Mouse (Mus musculus): Measurements from ENCODE around the gene Tbc1d30. TPM values are rescaled to one million over a fixed set of nuclear protein-coding genes. Genes with fewer than 3 reads are reported as not detected.
A peak's percentile ranks its signal among the peaks of the same experiment; 100 is the strongest.
"Not testable (repeated sequence)": the region's sequence is repeated elsewhere in the genome, so short reads cannot be mapped to it uniquely, and the experiment has no call there.

Gene Tbc1d30
- polyA plus RNA-seq, 1 experiment from 2014 or later = 5.0 TPM

GRCm38 (mm10) chr10:121364306-121364705 lies 13.2 kb upstream of the Tbc1d30 start:
- peak overlapping the region; percentile 93; the same call in 1 of the 2 replicates for H3K9ac ChIP-seq
- H3K4me3 ChIP-seq = peak overlapping the region; percentile 94
- 0 out of 2 replicates have a peak, but pooled peaks cover under 1% of the 10 kb centered on the region for H3K36me3 ChIP-seq (ENCODE audit: poor library complexity, severe bottlenecking)
- WGBS = 32% methylated on average over 15 of the region's 15 CpGs
- no peak overlapping the region for H3K27ac ChIP-seq
- peaks cover 26% of the 10 kb centered on the region for H3K4me1 ChIP-seq
- ATAC-seq = peak; percentile 17; the same call in 1 of the 2 replicates
- peak overlapping the region; percentile 90 for H3K4me2 ChIP-seq
- no peaks in the 10 kb centered on the region for H3K27me3 ChIP-seq
- no peaks in the 10 kb centered on the region for H3K9me3 ChIP-seq (replicated peaks)

GRCm38 (mm10) chr10:121363201-121363600 lies 12.1 kb upstream of the Tbc1d30 start:
- H3K27me3 ChIP-seq = no peaks in the 10 kb centered on the region
- H3K36me3 ChIP-seq (ENCODE audit: poor library complexity, severe bottlenecking) = no peaks in the 10 kb centered on the region
- no peak overlapping the region for H3K4me3 ChIP-seq
- H3K4me2 ChIP-seq = no peak overlapping the region
- 82% methylated on average over 8 of the region's 8 CpGs for WGBS
- no peaks in the 10 kb centered on the region for H3K9me3 ChIP-seq (replicated peaks)
- peaks cover 26% of the 10 kb centered on the region for H3K4me1 ChIP-seq
- no peak overlapping the region for H3K9ac ChIP-seq
- H3K27ac ChIP-seq = no peak overlapping the region
- ATAC-seq = no peak

GRCm38 (mm10) chr10:121360358-121360757 lies 9.3 kb upstream of the Tbc1d30 start:
- ATAC-seq = no peak
- H3K4me2 ChIP-seq = no peak overlapping the region
- WGBS = 94% methylated on average over 2 of the region's 2 CpGs

GRCm38 (mm10) chr10:121351692-121352290 lies 713 bp upstream of the Tbc1d30 start:
- ATAC-seq = no peak
- Histone ChIP-seq H3K4me2 (peak overlapping the region; percentile 93), H3K27ac (no peak overlapping the region), H3K9me3 (replicated peaks) (no peaks in the 10 kb centered on the region), H3K4me1 (peaks cover 13% of the 10 kb centered on the region), H3K27me3 (peaks cover 38% of the 10 kb centered on the region), H3K4me3 (peak overlapping the region; percentile 50), H3K36me3 (ENCODE audit: poor library complexity, severe bottlenecking) (no peaks in the 10 kb centered on the region), H3K9ac (no peak overlapping the region)
- WGBS = 38% methylated on average over 15 of the region's 15 CpGs

More at GRCm38 (mm10) chr10:121360358-121360757, 9.3 kb upstream of the Tbc1d30 start:
- H3K36me3 ChIP-seq (ENCODE audit: poor library complexity, severe bottlenecking) = no peaks in the 10 kb centered on the region
- H3K4me1 ChIP-seq = peaks cover 5% of the 10 kb centered on the region; the same call in 1 of the 2 replicates
- no peaks in the 10 kb centered on the region for H3K9me3 ChIP-seq (replicated peaks)
- no peak overlapping the region for H3K4me3 ChIP-seq
- H3K27ac ChIP-seq = no peak overlapping the region
- no peaks in the 10 kb centered on the region for H3K27me3 ChIP-seq
- no peak overlapping the region for H3K9ac ChIP-seq

- under 1% methylated on average over 35 of the region's 35 CpGs for WGBS
- Histone ChIP-seq H3K36me3 (ENCODE audit: poor library complexity, severe bottlenecking) (no peaks in the 10 kb centered on the region), H3K27me3 (peaks cover 38% of the 10 kb centered on the region), H3K9ac (peak overlapping the region; percentile 61), H3K4me1 (peaks cover 13% of the 10 kb centered on the region), H3K27ac (no peak overlapping the region), H3K4me2 (peak overlapping the region; percentile 93), H3K9me3 (replicated peaks) (no peaks in the 10 kb centered on the region), H3K4me3 (peak overlapping the region; percentile 50)
- peak; percentile 59; the same call in 1 of the 2 replicates for ATAC-seq
Observed at GRCm38 (mm10) chr10:121350357-121351065, 567 bp downstream of the Tbc1d30 start.

GRCm38 (mm10) chr10:121349244-121349643 lies 1.8 kb downstream of the Tbc1d30 start:
- ATAC-seq = no peak
- Histone ChIP-seq H3K4me2 (no peak overlapping the region), H3K4me3 (no peak overlapping the region), H3K4me1 (peaks cover 13% of the 10 kb centered on the region), H3K9ac (no peak overlapping the region), H3K36me3 (ENCODE audit: poor library complexity, severe bottlenecking) (no peaks in the 10 kb centered on the region), H3K27ac (no peak overlapping the region), H3K9me3 (replicated peaks) (no peaks in the 10 kb centered on the region), H3K27me3 (peaks cover 38% of the 10 kb centered on the region)
- 54% methylated on average over 5 of the region's 5 CpGs for WGBS

GRCm38 (mm10) chr10:121343867-121344266 lies 7.2 kb downstream of the Tbc1d30 start:
- no peaks in the 10 kb centered on the region for H3K36me3 ChIP-seq (ENCODE audit: poor library complexity, severe bottlenecking)
- WGBS = 73% methylated on average over 6 of the region's 6 CpGs
- no peak overlapping the region for H3K4me3 ChIP-seq
- peaks cover 2% of the 10 kb centered on the region for H3K27me3 ChIP-seq
- H3K4me1 ChIP-seq = peaks cover 16% of the 10 kb centered on the region
- no peaks in the 10 kb centered on the region for H3K9me3 ChIP-seq (replicated peaks)
- no peak overlapping the region for H3K4me2 ChIP-seq
- no peak overlapping the region for H3K9ac ChIP-seq
- ATAC-seq = no peak
- no peak overlapping the region for H3K27ac ChIP-seq

GRCm38 (mm10) chr10:121342260-121342659 lies 8.8 kb downstream of the Tbc1d30 start:
- Histone ChIP-seq H3K9ac (no peak overlapping the region), H3K9me3 (replicated peaks) (no peaks in the 10 kb centered on the region), H3K4me1 (peaks cover 16% of the 10 kb centered on the region), H3K27ac (no peak overlapping the region), H3K4me2 (no peak overlapping the region), H3K36me3 (ENCODE audit: poor library complexity, severe bottlenecking) (no peaks in the 10 kb centered on the region), H3K27me3 (no peaks in the 10 kb centered on the region), H3K4me3 (no peak overlapping the region)
- ATAC-seq = no peak
- WGBS = 97% methylated on average over 10 of the region's 10 CpGs

GRCm38 (mm10) chr10:121340754-121341593 lies 10.1 kb downstream of the Tbc1d30 start:
- WGBS = 53% methylated on average over 11 of the region's 11 CpGs
- no peaks in the 10 kb centered on the region for H3K36me3 ChIP-seq (ENCODE audit: poor library complexity, severe bottlenecking)
- ATAC-seq = peak; percentile 77
- H3K4me3 ChIP-seq = no peak overlapping the region
- no peaks in the 10 kb centered on the region for H3K9me3 ChIP-seq (replicated peaks)
- H3K27ac ChIP-seq = no peak overlapping the region
- H3K9ac ChIP-seq = no peak overlapping the region
- peak overlapping the region; percentile 6; the same call in 1 of the 2 replicates for H3K4me2 ChIP-seq
- peaks cover 16% of the 10 kb centered on the region for H3K4me1 ChIP-seq
- H3K27me3 ChIP-seq = no peaks in the 10 kb centered on the region

- H3K9ac ChIP-seq; H3K36me3 ChIP-seq (ENCODE audit: poor library complexity, severe bottlenecking); ATAC-seq; H3K27me3 ChIP-seq; H3K27ac ChIP-seq; H3K4me3 ChIP-seq; H3K4me2 ChIP-seq; H3K9me3 ChIP-seq (replicated peaks): not testable (repeated sequence)
- H3K4me1 ChIP-seq = peaks cover 16% of the 10 kb centered on the region
- 84% methylated on average over 14 of the region's 14 CpGs for WGBS
Observed at GRCm38 (mm10) chr10:121336536-121336935, 14.5 kb downstream of the Tbc1d30 start.

- Histone ChIP-seq H3K36me3 (ENCODE audit: poor library complexity, severe bottlenecking) (no peaks in the 10 kb centered on the region), H3K27ac (no peak overlapping the region), H3K27me3 (no peaks in the 10 kb centered on the region), H3K9ac (no peak overlapping the region), H3K9me3 (replicated peaks) (no peaks in the 10 kb centered on the region), H3K4me2 (no peak overlapping the region), H3K4me1 (no peaks in the 10 kb centered on the region), H3K4me3 (no peak overlapping the region)
- no peak; the same call in 1 of the 2 replicates for ATAC-seq
- WGBS = 77% methylated on average over 3 of the region's 3 CpGs
Observed at GRCm38 (mm10) chr10:121334576-121334975, 16.5 kb downstream of the Tbc1d30 start.

GRCm38 (mm10) chr10:121330940-121331339 lies 20.1 kb downstream of the Tbc1d30 start:
- Histone ChIP-seq H3K4me1 (no peaks in the 10 kb centered on the region), H3K36me3 (ENCODE audit: poor library complexity, severe bottlenecking) (no peaks in the 10 kb centered on the region), H3K27me3 (no peaks in the 10 kb centered on the region), H3K4me2 (no peak overlapping the region), H3K9ac (no peak overlapping the region), H3K9me3 (replicated peaks) (no peaks in the 10 kb centered on the region), H3K27ac (no peak overlapping the region), H3K4me3 (no peak overlapping the region)
- ATAC-seq = peak; percentile 33; the same call in 1 of the 2 replicates
- WGBS = 13% methylated on average over 7 of the region's 7 CpGs

Data from forebrain, embryonic 13.5 days (tissue).